Mouse (Mus musculus) heart, adult 11 months (tissue): ENCODE data around the gene Slc2a6.
A peak's percentile ranks its signal among the peaks of the same experiment; 100 is the strongest.

ENCODE experiments used
- DNase-seq: peaks from one replicate; pipeline ENCODE4 v3.0.0; 2022

Slc2a6 gene

GRCm38 (mm10) chr2:27027618-27028436 is at the start of gene Slc2a6:
Gene Slc2a6, minus strand, starts transcription at chr2:27027998.
- DNase-seq = peak; percentile 99

GRCm38 (mm10) chr2:27075485-27075884 is 47.7 kb upstream of the Slc2a6 start:
- DNase-seq = peak; percentile 94

GRCm38 (mm10) chr2:27074804-27075203 is 47.0 kb upstream of the Slc2a6 start:
- peak; percentile 96 for DNase-seq

DNA sequence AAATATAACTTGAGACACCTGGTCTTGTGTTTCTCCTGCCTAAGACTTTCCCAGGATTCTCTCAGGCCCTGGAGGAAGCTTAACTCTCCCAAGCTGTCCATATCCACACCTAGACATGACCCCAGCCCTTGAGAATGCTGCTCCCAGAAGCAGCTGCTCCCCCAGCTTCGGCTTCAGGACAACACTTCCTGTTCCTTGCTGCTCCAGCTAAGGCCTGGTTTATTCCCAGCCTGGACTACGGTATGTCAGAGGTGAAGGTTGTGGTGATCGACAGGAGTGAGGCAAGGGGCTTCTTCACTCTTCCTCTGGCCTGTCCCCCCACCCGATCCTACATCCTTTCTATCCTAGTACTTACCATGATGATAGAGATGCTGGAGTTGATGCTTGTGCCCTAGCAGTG is 45.6 kb upstream of the Slc2a6 start:
- DNase-seq = peak; percentile 80

GRCm38 (mm10) chr2:27071978-27072377 is 44.2 kb upstream of the Slc2a6 start, which contains the start of gene Mymk:
Gene Mymk, minus strand, starts transcription at chr2:27072179.
- no peak for DNase-seq

GRCm38 (mm10) chr2:27071137-27071536 is 43.3 kb upstream of the Slc2a6 start:
- peak; percentile 99 for DNase-seq

- no peak for DNase-seq
These were observed 42.5 kb upstream of the Slc2a6 start for GRCm38 (mm10) chr2:27070247-27070813.

- no peak for DNase-seq
These were observed 41.8 kb upstream of the Slc2a6 start for GRCm38 (mm10) chr2:27069646-27070045.

- DNase-seq = no peak
These were observed 40.2 kb upstream of the Slc2a6 start for GRCm38 (mm10) chr2:27067996-27068395.

DNA sequence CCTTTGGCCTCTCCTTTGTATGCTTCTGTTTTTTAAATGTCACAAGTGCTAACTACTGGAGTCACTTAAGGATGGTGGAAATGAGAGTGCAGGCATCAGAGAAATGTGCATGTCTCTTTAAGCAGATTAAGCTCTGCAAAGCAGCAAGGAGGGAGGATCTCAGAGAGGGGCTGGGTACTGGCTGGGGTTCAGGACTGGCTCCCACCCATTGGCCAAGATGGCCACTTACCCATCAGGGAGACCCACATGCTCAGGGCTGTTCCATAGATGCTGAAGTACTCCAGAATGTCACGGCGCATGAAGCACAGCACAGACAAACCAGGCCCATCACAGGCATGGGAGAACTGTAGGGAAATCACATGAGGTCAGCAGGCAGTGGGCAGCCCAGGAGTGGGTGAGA is 39.3 kb upstream of the Slc2a6 start:
- no peak for DNase-seq

- peak; percentile 85 for DNase-seq
These were observed 31.4 kb upstream of the Slc2a6 start for GRCm38 (mm10) chr2:27059187-27059586.

- DNase-seq = peak; percentile 87
These were observed 31.0 kb upstream of the Slc2a6 start for GRCm38 (mm10) chr2:27058751-27059150.

DNA sequence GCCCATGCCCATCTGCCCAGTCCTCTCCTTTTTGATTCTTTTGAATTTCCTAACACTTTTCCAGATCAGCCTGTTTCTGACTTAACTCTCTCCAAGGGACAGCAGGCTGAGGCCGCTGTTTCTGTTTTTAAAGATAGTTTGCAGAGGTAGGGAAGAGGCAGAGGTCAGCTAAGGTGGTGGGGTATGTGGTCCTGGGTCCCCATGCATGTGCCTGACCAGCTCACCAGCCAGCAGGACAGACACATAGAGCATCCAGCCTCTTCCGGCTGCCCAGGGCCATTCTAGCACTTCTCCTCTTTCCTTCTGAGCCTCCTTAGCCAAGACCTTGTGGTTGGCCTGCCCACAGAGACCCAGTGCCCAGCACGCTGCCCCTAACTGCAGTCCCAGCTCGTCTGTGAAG is 30.5 kb upstream of the Slc2a6 start:
- no peak for DNase-seq

- no peak for DNase-seq
These were observed 21.6 kb upstream of the Slc2a6 start for GRCm38 (mm10) chr2:27049408-27049807.

GRCm38 (mm10) chr2:27045979-27046770 is 18.4 kb upstream of the Slc2a6 start:
- DNase-seq = peak; percentile 99

DNA sequence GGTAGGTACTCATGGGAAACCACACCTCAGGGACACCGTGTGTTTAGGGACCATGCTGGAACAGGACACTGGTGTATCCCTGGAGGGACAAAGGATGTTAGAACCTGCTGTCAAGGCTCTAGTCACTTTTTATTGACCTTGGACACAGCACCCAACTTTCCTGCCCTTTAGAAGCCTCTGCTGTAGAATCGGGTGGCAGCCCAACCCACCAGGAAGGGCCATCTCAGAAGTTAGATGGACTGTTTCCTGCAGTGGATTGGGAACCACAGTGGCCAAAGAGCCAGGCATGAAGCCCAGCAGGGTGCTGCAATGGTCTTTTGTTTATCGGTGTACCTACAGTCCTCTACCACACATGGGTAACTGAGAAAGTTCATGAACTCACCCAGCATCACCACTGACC is 16.8 kb upstream of the Slc2a6 start:
- peak; percentile 95 for DNase-seq

- peak; percentile 97 for DNase-seq
These were observed 16.4 kb upstream of the Slc2a6 start for GRCm38 (mm10) chr2:27044166-27044565.

DNA sequence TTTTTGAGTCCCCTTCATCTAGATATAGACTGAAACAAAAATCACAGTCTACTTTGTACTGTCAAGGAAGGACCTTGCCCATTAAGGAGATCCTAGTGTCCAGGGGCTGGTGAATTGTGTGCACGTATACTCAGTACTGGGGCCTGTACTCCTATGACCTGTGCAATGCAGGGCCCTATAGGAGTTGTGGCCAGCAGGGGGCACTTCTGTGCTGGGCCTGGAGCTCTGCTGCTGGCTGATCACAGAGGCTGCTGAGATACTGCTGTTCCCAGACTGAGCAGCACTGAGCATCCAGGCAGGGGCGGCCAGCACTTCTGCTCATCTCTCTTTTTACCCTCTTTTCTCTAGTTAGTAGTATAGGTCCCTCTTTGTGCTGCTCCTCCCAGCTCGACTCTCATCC is 15.7 kb upstream of the Slc2a6 start:
- peak; percentile 98 for DNase-seq

DNA sequence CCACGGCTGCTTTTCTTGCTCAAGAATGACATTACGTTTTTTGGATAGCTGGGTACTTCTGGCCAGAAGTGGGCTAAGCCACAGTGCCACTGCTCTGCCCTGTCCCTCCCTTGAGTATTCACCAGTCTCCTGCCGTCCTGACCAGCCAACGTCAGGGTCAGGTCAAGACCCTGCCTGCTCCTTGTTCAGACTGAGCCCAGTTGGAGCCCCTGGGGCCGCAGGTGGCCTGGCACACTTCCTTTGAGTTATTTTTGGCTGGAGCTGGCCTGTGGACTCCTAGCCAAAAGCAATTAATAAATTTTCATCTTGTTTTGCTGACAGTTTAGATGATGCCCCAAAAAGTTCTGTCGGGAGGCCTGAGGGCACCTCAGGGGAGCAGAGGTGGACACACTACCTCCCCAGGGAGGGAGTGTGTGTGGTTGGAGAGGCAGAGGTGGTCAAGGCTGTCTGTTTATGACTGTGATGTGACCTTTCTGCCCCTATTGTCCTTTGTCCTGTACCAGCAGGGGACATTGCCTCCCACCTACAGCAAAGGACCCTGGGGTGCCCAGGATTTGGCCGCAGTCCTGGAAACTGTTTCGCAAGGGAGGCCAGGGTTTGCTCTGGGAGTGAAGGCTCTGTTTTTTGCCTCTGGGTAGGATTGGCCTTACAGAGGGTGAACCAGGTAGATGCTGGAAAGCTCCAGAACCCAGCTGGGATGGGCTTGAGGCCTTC is 14.5 kb upstream of the Slc2a6 start:
- peak; percentile 91 for DNase-seq

DNA sequence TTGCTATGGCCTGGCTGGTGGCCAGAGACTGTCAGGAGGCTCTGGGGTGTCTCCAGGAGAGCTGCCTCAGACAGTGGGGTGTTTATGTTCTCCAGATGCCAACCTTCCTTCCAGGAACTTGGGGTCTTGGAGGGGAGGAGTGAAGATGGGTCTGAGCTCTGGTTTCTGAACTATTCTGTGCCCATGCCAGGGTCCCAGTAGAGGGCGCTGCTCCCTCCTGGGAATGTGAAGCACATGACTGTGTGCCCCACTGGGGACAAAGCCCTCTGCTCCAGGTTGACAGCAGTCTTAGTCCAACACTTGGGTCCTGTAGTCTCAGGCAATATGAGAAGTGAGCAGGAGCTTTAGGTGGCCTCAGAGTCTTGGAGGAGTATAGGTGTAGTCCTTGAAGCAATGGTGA is 11.5 kb upstream of the Slc2a6 start:
- DNase-seq = no peak

DNA sequence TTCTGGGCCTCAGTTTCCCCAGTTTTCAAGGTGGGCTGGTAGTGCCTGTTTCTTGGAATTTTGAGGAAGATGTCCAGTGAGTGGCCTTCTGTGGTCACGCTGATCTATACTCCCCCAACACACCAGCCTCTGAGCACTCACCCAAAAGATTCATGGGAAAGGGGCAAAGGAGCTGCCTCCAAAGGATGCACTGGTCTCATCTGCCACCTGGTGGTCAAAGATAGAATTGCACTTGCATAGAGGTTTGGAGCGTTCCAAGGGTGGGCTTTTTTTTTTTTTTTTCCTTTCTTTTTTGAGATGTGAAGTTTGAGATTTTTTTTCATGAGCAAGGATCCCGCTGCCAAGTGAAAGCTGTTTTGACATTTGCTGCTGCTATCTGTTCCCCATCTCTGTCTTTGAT is 10.8 kb upstream of the Slc2a6 start:
- no peak for DNase-seq

- DNase-seq = no peak
These were observed 9.2 kb upstream of the Slc2a6 start for GRCm38 (mm10) chr2:27037008-27037407.

GRCm38 (mm10) chr2:27036003-27036402 is 8.2 kb upstream of the Slc2a6 start:
- DNase-seq = no peak
